Mouse (Mus musculus) kidney, adult 11 months (tissue): Measurements from ENCODE around the gene Srsf6.

Source experiments
- DNase-seq: peaks from one replicate; pipeline ENCODE4 v3.0.0; 2022

The Srsf6 gene

GRCm38 (mm10) chr2:162934421-162934820 is 3.1 kb downstream of the Srsf6 start:
- no peak for DNase-seq

- DNase-seq: no peak
These were observed 4.4 kb downstream of the Srsf6 start for GRCm38 (mm10) chr2:162935700-162936099.

GRCm38 (mm10) chr2:162939562-162939961 is 8.2 kb downstream of the Srsf6 start:
- DNase-seq: no peak

- DNase-seq: no peak
These were observed 12.0 kb downstream of the Srsf6 start, which contains the start of gene L3mbtl1 for GRCm38 (mm10) chr2:162943148-162943846. Gene L3mbtl1, plus strand, starts transcription at chr2:162943472.

- DNase-seq: no peak
These were observed 12.6 kb downstream of the Srsf6 start for GRCm38 (mm10) chr2:162943931-162944330.

GRCm38 (mm10) chr2:162946964-162947363 is 15.6 kb downstream of the Srsf6 start:
- DNase-seq: no peak

- DNase-seq: peak; percentile 61
These were observed 16.4 kb downstream of the Srsf6 start for GRCm38 (mm10) chr2:162947736-162948135.

- DNase-seq: no peak
These were observed 16.9 kb downstream of the Srsf6 start for GRCm38 (mm10) chr2:162948221-162948620.

- DNase-seq: no peak
These were observed 19.4 kb downstream of the Srsf6 start for GRCm38 (mm10) chr2:162950776-162951175.

GRCm38 (mm10) chr2:162956843-162957242 is 25.5 kb downstream of the Srsf6 start:
- no peak for DNase-seq

- DNase-seq: no peak
These were observed 30.0 kb downstream of the Srsf6 start for GRCm38 (mm10) chr2:162961321-162961720.

GRCm38 (mm10) chr2:162966734-162967133 is 35.4 kb downstream of the Srsf6 start:
- no peak for DNase-seq

GRCm38 (mm10) chr2:162968357-162968756 is 37.0 kb downstream of the Srsf6 start:
- DNase-seq: no peak

GRCm38 (mm10) chr2:162969101-162969500 is 37.8 kb downstream of the Srsf6 start:
- no peak for DNase-seq

GRCm38 (mm10) chr2:162970896-162971295 is 39.6 kb downstream of the Srsf6 start:
- no peak for DNase-seq

- DNase-seq: no peak
These were observed 41.4 kb downstream of the Srsf6 start for GRCm38 (mm10) chr2:162972752-162973151.

GRCm38 (mm10) chr2:162973206-162973605 is 41.9 kb downstream of the Srsf6 start:
- DNase-seq: no peak

GRCm38 (mm10) chr2:162973637-162974036 is 42.3 kb downstream of the Srsf6 start:
- no peak for DNase-seq

- DNase-seq: no peak
These were observed 43.9 kb downstream of the Srsf6 start for GRCm38 (mm10) chr2:162975157-162975775.

- peak; percentile 68 for DNase-seq
These were observed 44.7 kb downstream of the Srsf6 start for GRCm38 (mm10) chr2:162976001-162976400.

GRCm38 (mm10) chr2:162984381-162984780 is 53.1 kb downstream of the Srsf6 start:
- DNase-seq: peak; percentile 85

- DNase-seq: peak; percentile 96
These were observed 54.6 kb downstream of the Srsf6 start for GRCm38 (mm10) chr2:162985923-162986322.
